Mouse (Mus musculus): ENCODE results near the gene Slc2a3.

GRCm38 (mm10) chr6:122741460-122742227 lies 59.8 kb downstream of the Slc2a3 start:
- TF ChIP-seq CTCF (IDR thresholded peaks at IDR 0.05; ENCODE audit: low read depth, low read length), result no peak
- TF ChIP-seq GATA2 (IDR thresholded peaks at IDR 0.05; ENCODE audit: borderline replicate concordance, low read depth, low read length), result no peak

Measured in G1E (cell line).